Mouse (Mus musculus) small intestine, adult 2 months (tissue): ENCODE measurements around the gene Bcr. TPM values are rescaled to one million over a fixed set of nuclear protein-coding genes. Genes with fewer than 3 reads are reported as not detected.

Experiments
- H3K27ac ChIP-seq: fragments of 200-500 bp; 2 replicates; pipeline ENCODE4 v1.5.1; 2012; ENCODE audit warnings: low read depth, low read length, control low read depth, inconsistent platforms; ENCODE audit not compliant: insufficient read depth
- H3K27me3 ChIP-seq: fragments of 200-500 bp; 2 replicates; pipeline ENCODE4 v1.6.1; 2012; ENCODE audit warnings: mild to moderate bottlenecking, moderate library complexity, low read length, inconsistent platforms; ENCODE audit not compliant: control insufficient read depth, insufficient read depth
- H3K36me3 ChIP-seq: fragments of 200-500 bp; 2 replicates; pipeline ENCODE4 v1.6.1; 2012; ENCODE audit warnings: mild to moderate bottlenecking, low read length, control low read depth, inconsistent platforms; ENCODE audit not compliant: control insufficient read depth, insufficient read depth
- H3K4me1 ChIP-seq: fragments of 200-500 bp; 2 replicates; pipeline ENCODE4 v1.6.1; 2012; ENCODE audit warnings: low read length, inconsistent platforms, mixed read lengths; ENCODE audit not compliant: control insufficient read depth, insufficient read depth, insufficient read length
- H3K4me3 ChIP-seq: fragments of 200-500 bp; 2 replicates; pipeline ENCODE4 v1.5.1; 2012; ENCODE audit warnings: low read depth, mild to moderate bottlenecking, control low read depth, inconsistent platforms, low read length, moderate library complexity
- CTCF ChIP-seq: fragments of 200-500 bp; IDR thresholded peaks from 2 replicates; pipeline ENCODE4 v1.5.1; 2012; ENCODE audit warnings: low read depth, mild to moderate bottlenecking, control low read depth, inconsistent platforms, low read length, moderate library complexity, mixed read lengths; ENCODE audit not compliant: insufficient replicate concordance, insufficient read length; ENCODE audit errors: extremely low read depth
- POLR2A ChIP-seq: fragments of 200-500 bp; IDR thresholded peaks from 2 replicates; pipeline ENCODE4 v1.6.1; 2012; ENCODE audit warnings: low read depth, mild to moderate bottlenecking, control low read depth, inconsistent platforms, low read length, moderate library complexity
- WGBS: fragments of 180-500 bp; shearing (Covaris S2); methylation state at CpG from one replicate; pipeline ENCODE4 v1.1.7; 2018; 5-methylcytosine and 5-hydroxymethylcytosine counted together
- polyA plus RNA-seq: library from polyadenylated mRNA; depleted of rRNA; stranded (reverse); fragments of >200 nt; gene quantifications from 2 replicates; pipeline ENCODE4 v1.2.3, GENCODE M21; 2012

Gene Bcr
- polyA plus RNA-seq, 1 experiment: 46.9 TPM

GRCm38 (mm10) chr10:75212981-75213380, 152.6 kb downstream of the Bcr start:
- H3K27me3 ChIP-seq: no peaks in the 10 kb centered on the region
- no peaks in the 10 kb centered on the region for H3K36me3 ChIP-seq
- H3K4me3 ChIP-seq: peak overlapping the region; percentile 81
- H3K27ac ChIP-seq: peak overlapping the region; percentile 92
- TF ChIP-seq CTCF (no peak), POLR2A (no peak)
- H3K4me1 ChIP-seq: peaks cover 17% of the 10 kb centered on the region; the same call in 1 of the 2 replicates
- WGBS: 12% methylated on average over 7 of the region's 7 CpGs

GRCm38 (mm10) chr10:75220722-75221121, 160.3 kb downstream of the Bcr start:
- H3K27ac ChIP-seq: peak overlapping the region; percentile 40; the same call in 1 of the 2 replicates
- WGBS: 83% methylated on average over 3 of the region's 3 CpGs
- no peaks in the 10 kb centered on the region for H3K36me3 ChIP-seq
- TF ChIP-seq POLR2A: no peak
- TF ChIP-seq CTCF: no peak
- no peak overlapping the region for H3K4me3 ChIP-seq
- H3K4me1 ChIP-seq: peaks cover 28% of the 10 kb centered on the region
- H3K27me3 ChIP-seq: no peaks in the 10 kb centered on the region

GRCm38 (mm10) chr10:75221936-75222610, 161.7 kb downstream of the Bcr start:
- peaks cover 28% of the 10 kb centered on the region for H3K4me1 ChIP-seq
- H3K27me3 ChIP-seq: no peaks in the 10 kb centered on the region
- peak overlapping the region; percentile 97 for H3K27ac ChIP-seq
- 32% methylated on average over 4 of the region's 4 CpGs for WGBS
- TF ChIP-seq POLR2A: no peak
- TF ChIP-seq CTCF: no peak
- H3K4me3 ChIP-seq: peak overlapping the region; percentile 41
- no peaks in the 10 kb centered on the region for H3K36me3 ChIP-seq

GRCm38 (mm10) chr10:75222611-75222998, 162.2 kb downstream of the Bcr start:
- WGBS: 47% methylated on average over 5 of the region's 5 CpGs

GRCm38 (mm10) chr10:75224154-75224553, 163.8 kb downstream of the Bcr start:
- H3K36me3 ChIP-seq: no peaks in the 10 kb centered on the region
- WGBS: 68% methylated on average over 3 of the region's 3 CpGs
- TF ChIP-seq POLR2A: no peak
- no peak for TF ChIP-seq CTCF
- H3K27me3 ChIP-seq: no peaks in the 10 kb centered on the region
- H3K27ac ChIP-seq: peak overlapping the region; percentile 14
- H3K4me1 ChIP-seq: peaks cover 26% of the 10 kb centered on the region
- H3K4me3 ChIP-seq: no peak overlapping the region

More at GRCm38 (mm10) chr10:75222611-75222998, 162.2 kb downstream of the Bcr start:
- H3K4me1 ChIP-seq: peaks cover 26% of the 10 kb centered on the region
- no peaks in the 10 kb centered on the region for H3K36me3 ChIP-seq
- H3K27ac ChIP-seq: peak overlapping the region; percentile 97
- no peak overlapping the region; the same call in 1 of the 2 replicates for H3K4me3 ChIP-seq
- no peak for TF ChIP-seq CTCF
- TF ChIP-seq POLR2A: no peak; the same call in 1 of the 2 replicates
- no peaks in the 10 kb centered on the region for H3K27me3 ChIP-seq

GRCm38 (mm10) chr10:75224630-75225029, 164.2 kb downstream of the Bcr start:
- Histone ChIP-seq H3K27ac (no peak overlapping the region), H3K36me3 (0 out of 2 replicates have a peak, but pooled peaks cover 2% of the 10 kb centered on the region), H3K27me3 (no peaks in the 10 kb centered on the region), H3K4me3 (no peak overlapping the region), H3K4me1 (peaks cover 29% of the 10 kb centered on the region)
- 0% methylated on average over 1 of the region's 2 CpGs for WGBS
- TF ChIP-seq POLR2A (no peak), CTCF (no peak)

GRCm38 (mm10) chr10:75227381-75227780, 167.0 kb downstream of the Bcr start:
- Histone ChIP-seq H3K27me3 (no peaks in the 10 kb centered on the region), H3K36me3 (peaks cover 23% of the 10 kb centered on the region), H3K27ac (no peak overlapping the region), H3K4me1 (peaks cover 31% of the 10 kb centered on the region), H3K4me3 (no peak overlapping the region)
- no peak for TF ChIP-seq CTCF
- no peak for TF ChIP-seq POLR2A
- WGBS: 91% methylated on average over 3 of the region's 3 CpGs
